Mouse (Mus musculus) ES-Bruce4 (cell line): ENCODE measurements at regions not wholly inside any gene's neighbourhood (a gene's known extent, or its start where the extent isn't known, plus 50 kb on each side); places are given as distances from the start of the nearest gene placed in this dataset.

Experiments
- CTCF ChIP-seq: IDR thresholded peaks from one replicate; pipeline ENCODE4 v1.8.1; 2011; ENCODE audit warnings: low read depth, low read length
- POLR2A ChIP-seq: IDR thresholded peaks from one replicate; pipeline ENCODE4 v1.8.1; 2011; ENCODE audit warnings: low read length; ENCODE audit not compliant: insufficient read depth

- no peak for TF ChIP-seq POLR2A
- TF ChIP-seq CTCF, result no peak
Measured at GRCm38 (mm10) chr2:139147004-139147403, 346.7 kb upstream of the Sptlc3 start.
